14 mouse cellular contexts compared by ENCODE assay signal in the genomic region with DNA sequence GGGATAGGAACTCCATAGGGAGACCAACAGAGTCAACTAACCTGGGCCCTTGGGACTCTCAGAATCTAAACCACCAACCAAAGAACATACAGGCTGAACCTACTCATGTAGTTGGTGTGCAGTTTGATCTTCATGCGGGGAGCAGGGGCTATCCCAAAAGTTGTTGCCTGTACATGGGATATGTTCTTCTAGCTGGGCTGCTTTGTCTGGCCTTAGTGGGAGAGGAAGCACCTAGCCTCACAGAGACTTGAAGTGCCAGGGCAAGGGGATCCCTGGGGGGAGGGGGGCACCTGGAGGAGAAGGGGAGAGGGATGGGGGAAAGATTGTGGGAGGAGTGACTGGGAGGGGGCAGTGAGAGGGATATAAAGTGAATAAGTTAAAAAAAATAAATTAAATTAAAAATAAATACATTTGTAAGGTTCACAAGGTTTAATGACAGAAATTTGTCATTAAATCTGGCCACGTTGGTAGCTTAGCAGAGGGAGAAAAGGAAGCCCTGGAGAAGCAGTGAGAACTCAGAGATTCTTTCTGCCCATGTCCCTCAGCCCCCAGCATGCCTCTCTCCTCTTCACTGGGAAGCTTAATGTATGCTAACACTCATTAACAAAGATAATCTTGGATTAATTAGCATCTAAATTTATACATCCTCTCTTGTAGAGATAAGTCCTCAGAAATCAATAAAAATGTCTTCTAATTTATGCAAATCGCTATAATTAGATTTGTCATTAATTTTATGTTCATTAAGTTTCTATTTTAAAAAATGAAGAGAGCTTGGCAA.
DNase-seq lines count a peak whose midpoint lies in the region; ATAC-seq lines count a peak whose summit lies in the region.
"Had no signal": no experiment of that assay in that cellular context is flagged by ENCODE, and none has a peak within 500 bp of the region (broad histone marks: within the 10 kb centered on the region; RNA-seq: fewer than 3 reads in every experiment).

No protein-coding gene starts in this region.

- H3K4me2 ChIP-seq in midbrain, embryonic 11.5 days = no peak overlapping the region
- H3K4me2 ChIP-seq in forebrain, embryonic 14.5 days (ENCODE audit: low read length) = no peak overlapping the region
- H3K4me2 ChIP-seq in neural tube, embryonic 15.5 days = no peak overlapping the region
- H3K4me2 ChIP-seq: limb, embryonic 15.5 days had no signal

- 77% methylated on average over 3 of the region's 3 CpGs for WGBS in midbrain, embryonic 11.5 days
- 71% methylated on average over 3 of the region's 3 CpGs for WGBS in midbrain, embryonic 10.5 days
- 61% methylated on average over 3 of the region's 3 CpGs for WGBS in forebrain, embryonic 14.5 days
- WGBS in limb, embryonic 10.5 days = 74% methylated on average over 3 of the region's 3 CpGs
- WGBS in neural tube, embryonic 15.5 days = 52% methylated on average over 3 of the region's 3 CpGs

- no peaks in the 10 kb centered on the region for H3K9me3 ChIP-seq in midbrain, embryonic 11.5 days (ENCODE audit: control insufficient read depth, low read length)
- no peaks in the 10 kb centered on the region for H3K9me3 ChIP-seq in midbrain, embryonic 10.5 days (replicated peaks)
- no peaks in the 10 kb centered on the region for H3K9me3 ChIP-seq in forebrain, embryonic 14.5 days (replicated peaks; ENCODE audit: control insufficient read depth, low read length)
- no peaks in the 10 kb centered on the region for H3K9me3 ChIP-seq in limb, embryonic 10.5 days (replicated peaks)
- H3K9me3 ChIP-seq in neural tube, embryonic 15.5 days (replicated peaks) = no peaks in the 10 kb centered on the region
- H3K9me3 ChIP-seq: limb, embryonic 15.5 days had no signal

- H3K27ac ChIP-seq in midbrain, embryonic 11.5 days (ENCODE audit: low read depth, low read length) = no peak overlapping the region
- no peak overlapping the region for H3K27ac ChIP-seq in midbrain, embryonic 10.5 days (replicated peaks)
- H3K27ac ChIP-seq in forebrain, embryonic 14.5 days (ENCODE audit: low read depth, low read length) = no peak overlapping the region
- no peak overlapping the region for H3K27ac ChIP-seq in limb, embryonic 10.5 days
- peak overlapping the region; percentile 73; the same call in 1 of the 2 replicates for H3K27ac ChIP-seq in neural tube, embryonic 15.5 days (replicated peaks)
- H3K27ac ChIP-seq: limb, embryonic 15.5 days; stomach, postnatal 0 days had no signal

- no peaks in the 10 kb centered on the region for H3K36me3 ChIP-seq in midbrain, embryonic 11.5 days (ENCODE audit: control insufficient read depth, insufficient read depth, low read length)
- H3K36me3 ChIP-seq in midbrain, embryonic 10.5 days = no peaks in the 10 kb centered on the region
- no peaks in the 10 kb centered on the region for H3K36me3 ChIP-seq in forebrain, embryonic 14.5 days (ENCODE audit: control insufficient read depth, insufficient read depth, low read length)
- H3K36me3 ChIP-seq in limb, embryonic 10.5 days = no peaks in the 10 kb centered on the region
- H3K36me3 ChIP-seq in neural tube, embryonic 15.5 days = no peaks in the 10 kb centered on the region
- H3K36me3 ChIP-seq: limb, embryonic 15.5 days had no signal

- no peaks in the 10 kb centered on the region for H3K4me1 ChIP-seq in midbrain, embryonic 11.5 days (ENCODE audit: control insufficient read depth, insufficient read depth, low read length)
- 0 out of 2 replicates have a peak, but pooled peaks cover 4% of the 10 kb centered on the region for H3K4me1 ChIP-seq in midbrain, embryonic 10.5 days
- H3K4me1 ChIP-seq in forebrain, embryonic 14.5 days (ENCODE audit: control insufficient read depth, insufficient read depth, low read length) = peaks cover 4% of the 10 kb centered on the region; the same call in 1 of the 2 replicates
- 0 out of 2 replicates have a peak, but pooled peaks cover 3% of the 10 kb centered on the region for H3K4me1 ChIP-seq in limb, embryonic 10.5 days
- peaks cover 15% of the 10 kb centered on the region for H3K4me1 ChIP-seq in neural tube, embryonic 15.5 days
- H3K4me1 ChIP-seq: limb, embryonic 15.5 days had no signal

- no peaks in the 10 kb centered on the region for H3K27me3 ChIP-seq in midbrain, embryonic 11.5 days (ENCODE audit: control insufficient read depth, insufficient read depth, low read length)
- no peaks in the 10 kb centered on the region for H3K27me3 ChIP-seq in midbrain, embryonic 10.5 days (ENCODE audit: low read depth, poor library complexity, severe bottlenecking)
- H3K27me3 ChIP-seq in forebrain, embryonic 14.5 days (replicated peaks; ENCODE audit: control insufficient read depth, insufficient read depth, low read length) = no peaks in the 10 kb centered on the region
- H3K27me3 ChIP-seq in limb, embryonic 10.5 days (ENCODE audit: low read depth, poor library complexity, severe bottlenecking) = no peaks in the 10 kb centered on the region
- H3K27me3 ChIP-seq in neural tube, embryonic 15.5 days (replicated peaks) = no peaks in the 10 kb centered on the region
- H3K27me3 ChIP-seq: limb, embryonic 15.5 days had no signal

- H3K4me3 ChIP-seq in midbrain, embryonic 11.5 days (ENCODE audit: low read depth, low read length) = no peak overlapping the region
- H3K4me3 ChIP-seq in midbrain, embryonic 10.5 days = no peak overlapping the region
- H3K4me3 ChIP-seq in forebrain, embryonic 14.5 days (ENCODE audit: low read depth, low read length) = no peak overlapping the region
- no peak overlapping the region for H3K4me3 ChIP-seq in limb, embryonic 10.5 days
- H3K4me3 ChIP-seq in neural tube, embryonic 15.5 days (replicated peaks) = no peak overlapping the region
- H3K4me3 ChIP-seq: limb, embryonic 15.5 days had no signal

- DNase-seq in midbrain, embryonic 11.5 days (ENCODE audit: low spot score, missing footprints) = no peak
- DNase-seq in midbrain, embryonic 10.5 days (ENCODE audit: low spot score) = no peak
- peak; percentile 54 for DNase-seq in forebrain, embryonic 14.5 days (ENCODE audit: low spot score)
- DNase-seq in limb, embryonic 10.5 days (ENCODE audit: low spot score) = peak; percentile 12
- DNase-seq in kidney, postnatal 36 days = no peak
- DNase-seq in left cerebral cortex, adult 9 months (ENCODE audit: low spot score in 2 of 2) = no peak
- DNase-seq: cerebellum, postnatal 14 days; gastrocnemius, postnatal 14 days; kidney, adult 8-10 months; kidney, postnatal 25 days; right cerebral cortex, postnatal 14 days had no signal

- no peak overlapping the region for H3K9ac ChIP-seq in midbrain, embryonic 11.5 days (ENCODE audit: low read length)
- no peak overlapping the region for H3K9ac ChIP-seq in forebrain, embryonic 14.5 days (ENCODE audit: low read length)
- H3K9ac ChIP-seq in neural tube, embryonic 15.5 days (replicated peaks) = no peak overlapping the region
- H3K9ac ChIP-seq: limb, embryonic 15.5 days had no signal

- ATAC-seq in midbrain, embryonic 11.5 days (ENCODE audit: low FRiP score) = peak; percentile 59; the same call in 1 of the 2 replicates
- ATAC-seq in forebrain, embryonic 14.5 days = peak; percentile 78
- peak; percentile 85 for ATAC-seq in neural tube, embryonic 15.5 days (ENCODE audit: low FRiP score)

Comparison
In these comparisons a context has a peak if more than half of its experiments do, and no peak if none do; other contexts are left out.
1. DNase-seq: peak in forebrain, embryonic 14.5 days (single experiment) and limb, embryonic 10.5 days (single experiment); none in midbrain, embryonic 11.5 days (single experiment), midbrain, embryonic 10.5 days (single experiment), kidney, postnatal 36 days (0 of 2) and left cerebral cortex, adult 9 months (0 of 2).
2. Peak in every context shown above with its lines, with median percentiles within 50 percentile points of each other: ATAC-seq.